Mouse (Mus musculus) cerebellum, postnatal 10 days (tissue): Measurements from ENCODE around the gene Iqcj.

Experiments
- DNase-seq, 2 experiments: peaks; one replicate each; pipeline ENCODE4 v3.0.0; 2021; ENCODE audit warnings: mixed read lengths in 2 of 2

Gene Iqcj

GRCm38 (mm10) chr3:67959672-67960071, 67.7 kb downstream of the Iqcj start:
- no peak for DNase-seq

GRCm38 (mm10) chr3:67960133-67960532, 68.1 kb downstream of the Iqcj start:
- peak in 1 of 2 experiments; percentile 14 for DNase-seq

GRCm38 (mm10) chr3:67960727-67961126, 68.7 kb downstream of the Iqcj start:
- peak; percentile 53 to 73 for DNase-seq

GRCm38 (mm10) chr3:67961934-67962639, 70.1 kb downstream of the Iqcj start:
- no peak for DNase-seq

GRCm38 (mm10) chr3:67974340-67974998, 82.4 kb downstream of the Iqcj start:
- no peak for DNase-seq

- DNase-seq, result peak; percentile 17 to 22
These were observed 88.0 kb downstream of the Iqcj start for GRCm38 (mm10) chr3:67980006-67980405.

- DNase-seq, result no peak
These were observed 91.3 kb downstream of the Iqcj start for GRCm38 (mm10) chr3:67983329-67983728.

GRCm38 (mm10) chr3:68002415-68002814, 110.4 kb downstream of the Iqcj start:
- no peak for DNase-seq

GRCm38 (mm10) chr3:68012342-68012741, 120.3 kb downstream of the Iqcj start:
- no peak for DNase-seq

GRCm38 (mm10) chr3:68015786-68016185, 123.8 kb downstream of the Iqcj start:
- peak; percentile 33 to 54 for DNase-seq

- DNase-seq, result no peak
These were observed 127.4 kb downstream of the Iqcj start for GRCm38 (mm10) chr3:68019401-68019800.

- peak in 1 of 2 experiments; percentile 36 for DNase-seq
These were observed 144.1 kb downstream of the Iqcj start for GRCm38 (mm10) chr3:68036097-68036496.

GRCm38 (mm10) chr3:68042951-68043350, 150.9 kb downstream of the Iqcj start:
- no peak for DNase-seq

- peak; percentile 73 to 83 for DNase-seq
These were observed 153.7 kb downstream of the Iqcj start for GRCm38 (mm10) chr3:68045475-68046416.

GRCm38 (mm10) chr3:68053538-68053937, 161.5 kb downstream of the Iqcj start:
- peak; percentile 60 to 78 for DNase-seq

GRCm38 (mm10) chr3:68055071-68055470, 163.1 kb downstream of the Iqcj start:
- peak; percentile 27 to 51 for DNase-seq

GRCm38 (mm10) chr3:68056373-68057275, 164.6 kb downstream of the Iqcj start:
- peak; percentile 88 to 91 for DNase-seq

GRCm38 (mm10) chr3:68059162-68059800, 167.3 kb downstream of the Iqcj start:
- DNase-seq, result peak; percentile 78 to 85

GRCm38 (mm10) chr3:68064731-68065130, 172.7 kb downstream of the Iqcj start, which contains the start of gene Schip1:
Gene Schip1, plus strand, starts transcription at chr3:68064802.
- peak in 1 of 2 experiments; percentile 18 for DNase-seq

GRCm38 (mm10) chr3:68071395-68072386, 179.7 kb downstream of the Iqcj start:
- peak; percentile 85 to 89 for DNase-seq
